Mouse (Mus musculus): ENCODE results near the gene Angptl8. TPM values are rescaled to one million over a fixed set of nuclear protein-coding genes. Genes with fewer than 3 reads are reported as not detected.
A peak's percentile ranks its signal among the peaks of the same experiment; 100 is the strongest.

The Angptl8 gene
- polyA plus RNA-seq, 1 experiment from 2014 or later: 17.3 TPM

GRCm38 (mm10) chr9:21840115-21840787, 4.9 kb downstream of the Angptl8 start:
- no peak overlapping the region for H3K27ac ChIP-seq (ENCODE audit: low read length)
- peaks cover 11% of the 10 kb centered on the region; the same call in 1 of the 2 replicates for H3K36me3 ChIP-seq (ENCODE audit: control insufficient read depth, insufficient read depth, low read length)

GRCm38 (mm10) chr9:21841340-21841739, 6.0 kb downstream of the Angptl8 start:
- no peak overlapping the region for H3K4me3 ChIP-seq (ENCODE audit: low read length)
- H3K4me2 ChIP-seq (ENCODE audit: low read depth, low read length): no peak overlapping the region
- H3K36me3 ChIP-seq (ENCODE audit: control insufficient read depth, insufficient read depth, low read length): peaks cover 11% of the 10 kb centered on the region; the same call in 1 of the 2 replicates
- H3K9ac ChIP-seq (ENCODE audit: low read depth, low read length): no peak overlapping the region; the same call in 1 of the 2 replicates
- ATAC-seq: no peak
- no peaks in the 10 kb centered on the region for H3K9me3 ChIP-seq (ENCODE audit: control insufficient read depth, low read length)
- H3K4me1 ChIP-seq (ENCODE audit: control insufficient read depth, insufficient read depth, low read length): peaks cover 19% of the 10 kb centered on the region
- H3K27me3 ChIP-seq (replicated peaks; ENCODE audit: control insufficient read depth, insufficient read depth, low read length): no peaks in the 10 kb centered on the region
- 93% methylated on average over 6 of the region's 6 CpGs for WGBS
- H3K27ac ChIP-seq (ENCODE audit: low read length): no peak overlapping the region

More at GRCm38 (mm10) chr9:21840115-21840787, 4.9 kb downstream of the Angptl8 start:
- no peak overlapping the region for H3K4me3 ChIP-seq (ENCODE audit: low read length)
- 60% methylated on average over 8 of the region's 8 CpGs for WGBS
- peaks cover 12% of the 10 kb centered on the region for H3K4me1 ChIP-seq (ENCODE audit: control insufficient read depth, insufficient read depth, low read length)
- H3K27me3 ChIP-seq (replicated peaks; ENCODE audit: control insufficient read depth, insufficient read depth, low read length): no peaks in the 10 kb centered on the region
- no peak overlapping the region for H3K9ac ChIP-seq (ENCODE audit: low read depth, low read length)
- no peak overlapping the region for H3K4me2 ChIP-seq (ENCODE audit: low read depth, low read length)
- H3K9me3 ChIP-seq (ENCODE audit: control insufficient read depth, low read length): no peaks in the 10 kb centered on the region
- no peak for ATAC-seq

DNA sequence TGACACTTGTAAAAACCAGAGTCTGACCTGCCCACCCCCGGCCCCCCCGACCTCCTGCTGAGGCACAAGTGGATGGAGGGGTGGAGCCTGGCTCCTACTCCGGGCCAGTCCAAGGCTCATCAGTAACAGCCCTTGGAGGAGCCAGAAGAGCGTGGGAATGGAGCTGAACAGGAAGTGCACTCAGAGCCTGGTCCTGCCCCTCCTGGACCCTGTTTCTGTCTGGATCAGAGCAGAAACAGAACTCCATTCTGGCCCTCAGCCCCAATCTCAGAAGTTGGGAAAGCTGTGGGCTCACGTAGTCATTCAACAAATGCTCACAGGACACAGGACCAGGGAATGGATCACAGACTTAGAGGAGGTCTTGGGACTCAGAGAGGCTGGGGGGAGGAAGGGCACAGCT, 7.1 kb downstream of the Angptl8 start:
- Histone ChIP-seq H3K27ac (ENCODE audit: low read length) (peak overlapping the region; percentile 79), H3K9ac (ENCODE audit: low read depth, low read length) (peak overlapping the region; percentile 17; the same call in 1 of the 2 replicates), H3K36me3 (ENCODE audit: control insufficient read depth, insufficient read depth, low read length) (peaks cover 5% of the 10 kb centered on the region; the same call in 1 of the 2 replicates), H3K4me2 (ENCODE audit: low read depth, low read length) (no peak overlapping the region), H3K27me3 (replicated peaks; ENCODE audit: control insufficient read depth, insufficient read depth, low read length) (no peaks in the 10 kb centered on the region), H3K4me1 (ENCODE audit: control insufficient read depth, insufficient read depth, low read length) (peaks cover 19% of the 10 kb centered on the region), H3K4me3 (ENCODE audit: low read length) (no peak overlapping the region), H3K9me3 (ENCODE audit: control insufficient read depth, low read length) (no peaks in the 10 kb centered on the region)
- 36% methylated on average over 5 of the region's 5 CpGs for WGBS
- peak; percentile 36 for ATAC-seq

- no peaks in the 10 kb centered on the region for H3K9me3 ChIP-seq (ENCODE audit: control insufficient read depth, low read length)
- H3K36me3 ChIP-seq (ENCODE audit: control insufficient read depth, insufficient read depth, low read length): 0 out of 2 replicates have a peak, but pooled peaks cover 2% of the 10 kb centered on the region
- no peak for ATAC-seq
- no peak overlapping the region for H3K4me2 ChIP-seq (ENCODE audit: low read depth, low read length)
- H3K9ac ChIP-seq (ENCODE audit: low read depth, low read length): 0 out of 2 replicates have a peak overlapping the region, but pooled peaks have one; percentile 17
- H3K27me3 ChIP-seq (replicated peaks; ENCODE audit: control insufficient read depth, insufficient read depth, low read length): no peaks in the 10 kb centered on the region
- WGBS: 55% methylated on average over 6 of the region's 6 CpGs
- peak overlapping the region; percentile 79 for H3K27ac ChIP-seq (ENCODE audit: low read length)
- H3K4me3 ChIP-seq (ENCODE audit: low read length): no peak overlapping the region
- peaks cover 26% of the 10 kb centered on the region for H3K4me1 ChIP-seq (ENCODE audit: control insufficient read depth, insufficient read depth, low read length)
These were observed 7.8 kb downstream of the Angptl8 start for GRCm38 (mm10) chr9:21843086-21843485.

- H3K4me2 ChIP-seq (ENCODE audit: low read depth, low read length): no peak overlapping the region
- H3K36me3 ChIP-seq (ENCODE audit: control insufficient read depth, insufficient read depth, low read length): 0 out of 2 replicates have a peak, but pooled peaks cover 2% of the 10 kb centered on the region
- 40% methylated on average over 14 of the region's 14 CpGs for WGBS
- no peaks in the 10 kb centered on the region for H3K27me3 ChIP-seq (replicated peaks; ENCODE audit: control insufficient read depth, insufficient read depth, low read length)
- ATAC-seq: 0 out of 2 replicates have a peak, but pooled peaks have one; percentile 18
- H3K4me3 ChIP-seq (ENCODE audit: low read length): no peak overlapping the region
- peak overlapping the region; percentile 21; the same call in 1 of the 2 replicates for H3K9ac ChIP-seq (ENCODE audit: low read depth, low read length)
- no peaks in the 10 kb centered on the region for H3K9me3 ChIP-seq (ENCODE audit: control insufficient read depth, low read length)
- H3K4me1 ChIP-seq (ENCODE audit: control insufficient read depth, insufficient read depth, low read length): peaks cover 31% of the 10 kb centered on the region
- H3K27ac ChIP-seq (ENCODE audit: low read length): no peak overlapping the region
These were observed 10.2 kb downstream of the Angptl8 start for GRCm38 (mm10) chr9:21845381-21846080.

GRCm38 (mm10) chr9:21846755-21847341, 11.5 kb downstream of the Angptl8 start:
- H3K4me3 ChIP-seq (ENCODE audit: low read length): peak overlapping the region; percentile 26
- no peaks in the 10 kb centered on the region for H3K27me3 ChIP-seq (replicated peaks; ENCODE audit: control insufficient read depth, insufficient read depth, low read length)
- 0 out of 2 replicates have a peak, but pooled peaks cover 2% of the 10 kb centered on the region for H3K36me3 ChIP-seq (ENCODE audit: control insufficient read depth, insufficient read depth, low read length)
- 36% methylated on average over 11 of the region's 11 CpGs for WGBS
- H3K4me1 ChIP-seq (ENCODE audit: control insufficient read depth, insufficient read depth, low read length): peaks cover 30% of the 10 kb centered on the region
- H3K9me3 ChIP-seq (ENCODE audit: control insufficient read depth, low read length): no peaks in the 10 kb centered on the region
- H3K4me2 ChIP-seq (ENCODE audit: low read depth, low read length): peak overlapping the region; percentile 41
- ATAC-seq: peak; percentile 72
- peak overlapping the region; percentile 59 for H3K9ac ChIP-seq (ENCODE audit: low read depth, low read length)
- H3K27ac ChIP-seq (ENCODE audit: low read length): peak overlapping the region; percentile 86

DNA sequence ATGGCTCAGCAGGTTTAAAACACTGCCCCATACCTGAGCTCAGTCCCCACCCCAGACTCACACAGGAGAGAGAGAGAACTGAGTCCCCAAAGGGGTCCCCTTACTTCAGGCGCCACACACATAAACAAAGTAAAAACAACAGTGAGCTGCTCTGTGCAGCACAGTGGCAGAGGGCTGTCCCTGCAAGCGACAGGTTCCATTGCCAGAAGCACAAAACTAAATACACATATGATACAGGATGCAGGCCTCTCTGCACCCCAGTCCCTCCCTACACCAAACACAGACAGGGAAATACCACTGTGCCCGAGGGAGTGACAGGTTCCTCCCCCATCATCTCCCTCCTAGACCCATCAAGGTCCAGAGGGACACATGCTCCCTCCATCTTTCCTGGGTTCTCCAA, 12.1 kb downstream of the Angptl8 start:
- Histone ChIP-seq H3K4me3 (ENCODE audit: low read length) (0 out of 2 replicates have a peak overlapping the region, but pooled peaks have one; percentile 1), H3K36me3 (ENCODE audit: control insufficient read depth, insufficient read depth, low read length) (0 out of 2 replicates have a peak, but pooled peaks cover 2% of the 10 kb centered on the region), H3K27ac (ENCODE audit: low read length) (peak overlapping the region; percentile 86), H3K4me2 (ENCODE audit: low read depth, low read length) (peak overlapping the region; percentile 41), H3K9ac (ENCODE audit: low read depth, low read length) (peak overlapping the region; percentile 50; the same call in 1 of the 2 replicates), H3K27me3 (replicated peaks; ENCODE audit: control insufficient read depth, insufficient read depth, low read length) (no peaks in the 10 kb centered on the region), H3K4me1 (ENCODE audit: control insufficient read depth, insufficient read depth, low read length) (peaks cover 24% of the 10 kb centered on the region), H3K9me3 (ENCODE audit: control insufficient read depth, low read length) (no peaks in the 10 kb centered on the region)
- ATAC-seq: no peak
- 29% methylated on average over 3 of the region's 3 CpGs for WGBS

DNA sequence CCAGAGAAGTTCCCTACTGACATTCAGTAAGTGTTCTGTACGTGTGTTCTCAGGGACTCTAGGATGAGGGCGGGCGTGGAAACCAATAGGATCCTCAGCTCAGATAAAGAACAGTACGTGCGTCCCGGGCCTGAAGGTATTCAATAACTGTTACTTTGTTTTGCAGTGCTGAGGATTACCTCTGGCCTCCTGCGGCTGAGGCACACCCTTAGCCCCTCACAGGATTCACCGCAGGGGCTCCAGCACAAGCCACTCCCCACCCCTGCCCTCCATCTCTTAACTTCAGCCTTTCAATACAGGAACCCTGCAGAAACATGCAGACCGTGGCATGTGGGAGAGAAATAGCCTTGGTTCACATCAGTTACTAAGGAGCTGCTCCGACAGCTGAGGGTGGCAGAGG, 12.6 kb downstream of the Angptl8 start:
- ATAC-seq: no peak
- Histone ChIP-seq H3K4me2 (ENCODE audit: low read depth, low read length) (peak overlapping the region; percentile 41; the same call in 1 of the 2 replicates), H3K9ac (ENCODE audit: low read depth, low read length) (peak overlapping the region; percentile 50), H3K36me3 (ENCODE audit: control insufficient read depth, insufficient read depth, low read length) (0 out of 2 replicates have a peak, but pooled peaks cover 2% of the 10 kb centered on the region), H3K4me1 (ENCODE audit: control insufficient read depth, insufficient read depth, low read length) (peaks cover 19% of the 10 kb centered on the region), H3K27me3 (replicated peaks; ENCODE audit: control insufficient read depth, insufficient read depth, low read length) (no peaks in the 10 kb centered on the region), H3K4me3 (ENCODE audit: low read length) (no peak overlapping the region), H3K27ac (ENCODE audit: low read length) (peak overlapping the region; percentile 86), H3K9me3 (ENCODE audit: control insufficient read depth, low read length) (no peaks in the 10 kb centered on the region)
- WGBS: 31% methylated on average over 10 of the region's 10 CpGs

Measured in intestine, embryonic 16.5 days (tissue).